Comparison of ENCODE assay signal across 20 mouse cellular contexts in the genomic region with DNA sequence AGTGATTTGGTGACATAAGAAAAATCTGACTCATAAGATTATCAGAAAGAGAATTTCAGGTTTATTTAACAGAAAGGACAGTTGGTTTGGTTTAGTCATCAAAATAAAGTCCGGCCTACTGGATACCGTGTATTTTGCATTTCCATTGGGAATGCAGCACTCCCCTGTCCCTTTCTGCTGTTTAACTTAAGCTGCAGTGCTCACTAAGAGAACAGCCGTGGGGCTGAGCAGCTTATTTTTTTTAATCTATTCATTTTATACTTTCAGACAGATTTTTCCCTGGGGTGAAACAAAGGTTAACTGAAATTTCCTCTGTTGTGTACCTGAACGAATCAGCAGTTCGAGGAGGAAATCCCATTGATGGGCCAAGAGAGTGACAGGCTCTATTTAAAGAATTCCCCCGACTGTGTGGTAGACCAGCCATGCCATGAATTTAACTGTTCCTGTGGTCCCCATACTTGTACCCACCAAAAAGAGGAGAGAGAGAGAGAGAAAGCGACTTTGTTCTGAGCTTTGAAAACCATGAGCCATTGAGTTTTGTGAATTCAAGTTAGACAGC.
DNase-seq lines count a peak whose midpoint lies in the region; ATAC-seq lines count a peak whose summit lies in the region.
"Had no signal": no experiment of that assay in that cellular context is flagged by ENCODE, and none has a peak within 500 bp of the region (broad histone marks: within the 10 kb centered on the region; RNA-seq: fewer than 3 reads in every experiment).

No protein-coding gene starts in this region.

- H3K4me2 ChIP-seq in hindbrain, embryonic 12.5 days (replicated peaks) = 0 out of 2 replicates have a peak overlapping the region, but pooled peaks have one; percentile 1
- no peak overlapping the region for H3K4me2 ChIP-seq in hindbrain, embryonic 13.5 days
- H3K4me2 ChIP-seq in forebrain, embryonic 15.5 days (replicated peaks) = no peak overlapping the region
- no peak overlapping the region for H3K4me2 ChIP-seq in midbrain, embryonic 16.5 days (ENCODE audit: low read length)
- H3K4me2 ChIP-seq: limb, embryonic 15.5 days; neural tube, embryonic 12.5 days had no signal

- no peaks in the 10 kb centered on the region for H3K9me3 ChIP-seq in hindbrain, embryonic 12.5 days (replicated peaks)
- no peaks in the 10 kb centered on the region for H3K9me3 ChIP-seq in hindbrain, embryonic 13.5 days
- no peaks in the 10 kb centered on the region for H3K9me3 ChIP-seq in forebrain, embryonic 15.5 days
- H3K9me3 ChIP-seq in midbrain, embryonic 16.5 days (replicated peaks; ENCODE audit: control insufficient read depth, low read length, poor library complexity, severe bottlenecking) = no peaks in the 10 kb centered on the region
- H3K9me3 ChIP-seq: heart, embryonic 10.5 days; limb, embryonic 15.5 days; neural tube, embryonic 12.5 days had no signal

- H3K4me1 ChIP-seq in hindbrain, embryonic 12.5 days = peaks cover 6% of the 10 kb centered on the region
- H3K4me1 ChIP-seq in hindbrain, embryonic 13.5 days (replicated peaks) = peaks cover 6% of the 10 kb centered on the region
- peaks cover 6% of the 10 kb centered on the region; the same call in 1 of the 2 replicates for H3K4me1 ChIP-seq in forebrain, embryonic 15.5 days
- peaks cover 6% of the 10 kb centered on the region for H3K4me1 ChIP-seq in midbrain, embryonic 16.5 days (ENCODE audit: control insufficient read depth, insufficient read depth, low read length)
- H3K4me1 ChIP-seq: heart, embryonic 10.5 days; limb, embryonic 15.5 days had no signal

- ATAC-seq in hindbrain, embryonic 12.5 days (ENCODE audit: low FRiP score) = 0 out of 2 replicates have a peak, but pooled peaks have one; percentile 43
- no peak for ATAC-seq in hindbrain, embryonic 13.5 days (ENCODE audit: low FRiP score)
- no peak for ATAC-seq in forebrain, embryonic 15.5 days (replicated peaks)
- ATAC-seq in midbrain, embryonic 16.5 days = 0 out of 2 replicates have a peak, but pooled peaks have one; percentile 51
- ATAC-seq: activated CD4-positive, CD25-positive, alpha-beta regulatory T cell, adult 4 months; Patski had no signal

- no peak overlapping the region for H3K4me3 ChIP-seq in hindbrain, embryonic 12.5 days
- no peak overlapping the region for H3K4me3 ChIP-seq in hindbrain, embryonic 13.5 days
- H3K4me3 ChIP-seq in forebrain, embryonic 15.5 days = no peak overlapping the region
- no peak overlapping the region for H3K4me3 ChIP-seq in midbrain, embryonic 16.5 days (ENCODE audit: low read depth, low read length)
- H3K4me3 ChIP-seq: erythroblast, embryonic 14.5 days; heart, embryonic 10.5 days; limb, embryonic 15.5 days; neural tube, embryonic 12.5 days had no signal

- H3K27me3 ChIP-seq in hindbrain, embryonic 12.5 days = no peaks in the 10 kb centered on the region
- H3K27me3 ChIP-seq in hindbrain, embryonic 13.5 days = no peaks in the 10 kb centered on the region
- no peaks in the 10 kb centered on the region for H3K27me3 ChIP-seq in forebrain, embryonic 15.5 days
- H3K27me3 ChIP-seq in midbrain, embryonic 16.5 days (ENCODE audit: control insufficient read depth, insufficient read depth, low read depth, low read length) = no peaks in the 10 kb centered on the region
- H3K27me3 ChIP-seq: limb, embryonic 15.5 days; neural tube, embryonic 12.5 days; Patski had no signal

- 16% methylated on average over 7 of the region's 7 CpGs for WGBS in hindbrain, embryonic 12.5 days
- WGBS in hindbrain, embryonic 13.5 days = 11% methylated on average over 7 of the region's 7 CpGs
- WGBS in forebrain, embryonic 15.5 days = 8% methylated on average over 7 of the region's 7 CpGs
- 5% methylated on average over 7 of the region's 7 CpGs for WGBS in midbrain, embryonic 16.5 days

- H3K27ac ChIP-seq in hindbrain, embryonic 12.5 days = 0 out of 2 replicates have a peak overlapping the region, but pooled peaks have one; percentile 17
- no peak overlapping the region for H3K27ac ChIP-seq in hindbrain, embryonic 13.5 days
- 0 out of 2 replicates have a peak overlapping the region, but pooled peaks have one; percentile 3 for H3K27ac ChIP-seq in forebrain, embryonic 15.5 days (replicated peaks)
- H3K27ac ChIP-seq in midbrain, embryonic 16.5 days (ENCODE audit: low read length) = no peak overlapping the region
- H3K27ac ChIP-seq: heart, embryonic 10.5 days; limb, embryonic 15.5 days; neural tube, embryonic 12.5 days had no signal

- H3K9ac ChIP-seq in hindbrain, embryonic 12.5 days = no peak overlapping the region
- no peak overlapping the region for H3K9ac ChIP-seq in hindbrain, embryonic 13.5 days
- no peak overlapping the region for H3K9ac ChIP-seq in forebrain, embryonic 15.5 days (replicated peaks)
- no peak overlapping the region; the same call in 1 of the 2 replicates for H3K9ac ChIP-seq in midbrain, embryonic 16.5 days (ENCODE audit: low read depth, low read length)
- H3K9ac ChIP-seq: limb, embryonic 15.5 days; neural tube, embryonic 12.5 days had no signal

- no peaks in the 10 kb centered on the region for H3K36me3 ChIP-seq in hindbrain, embryonic 12.5 days
- no peaks in the 10 kb centered on the region for H3K36me3 ChIP-seq in hindbrain, embryonic 13.5 days
- no peaks in the 10 kb centered on the region for H3K36me3 ChIP-seq in forebrain, embryonic 15.5 days
- no peaks in the 10 kb centered on the region for H3K36me3 ChIP-seq in midbrain, embryonic 16.5 days (ENCODE audit: control insufficient read depth, insufficient read depth, low read length)
- H3K36me3 ChIP-seq: heart, embryonic 10.5 days; limb, embryonic 15.5 days; neural tube, embryonic 12.5 days had no signal

- DNase-seq in embryo, embryonic 10.5 days (ENCODE audit: low spot score) = peak; percentile 45
- no peak for DNase-seq in kidney, adult 8-10 months
- DNase-seq in thymus, postnatal 14 days = no peak
- DNase-seq: adrenal gland, postnatal 36 days; cerebellum, adult 9-10 months; gastrocnemius, postnatal 25 days; heart, postnatal 10 days; kidney, postnatal 4 days; lung, adult 18-20 months; thymus, adult 2 months had no signal

Comparison
In these comparisons a context has a peak if more than half of its experiments do, and no peak if none do; other contexts are left out.
1. ATAC-seq: peak in hindbrain, embryonic 12.5 days (single experiment) and midbrain, embryonic 16.5 days (single experiment); none in hindbrain, embryonic 13.5 days (single experiment) and forebrain, embryonic 15.5 days (single experiment).
2. H3K27ac ChIP-seq: peak in hindbrain, embryonic 12.5 days (single experiment) and forebrain, embryonic 15.5 days (single experiment); none in hindbrain, embryonic 13.5 days (single experiment) and midbrain, embryonic 16.5 days (single experiment).